Comparison of ENCODE assay signal across 15 mouse cellular contexts in genomic region chr12:91645361-91646123, GRCm38 (mm10). TPM values are rescaled to one million over a fixed set of nuclear protein-coding genes. Genes with fewer than 3 reads are reported as not detected.
DNase-seq lines count a peak whose midpoint lies in the region; ATAC-seq lines count a peak whose summit lies in the region.
"Had no signal": no experiment of that assay in that cellular context is flagged by ENCODE, and none has a peak within 500 bp of the region (broad histone marks: within the 10 kb centered on the region; RNA-seq: fewer than 3 reads in every experiment).

No protein-coding gene starts in this region.

- WGBS in forebrain, embryonic 10.5 days: 95% methylated on average over 6 of the region's 6 CpGs
- WGBS in forebrain, embryonic 11.5 days: 88% methylated on average over 6 of the region's 6 CpGs
- 38% methylated on average over 6 of the region's 6 CpGs for WGBS in heart, embryonic 12.5 days

- no peaks in the 10 kb centered on the region for H3K27me3 ChIP-seq in forebrain, embryonic 10.5 days (ENCODE audit: poor library complexity, severe bottlenecking)
- H3K27me3 ChIP-seq in forebrain, embryonic 11.5 days (ENCODE audit: control insufficient read depth, insufficient read depth, low read length): no peaks in the 10 kb centered on the region
- no peaks in the 10 kb centered on the region for H3K27me3 ChIP-seq in heart, embryonic 12.5 days (replicated peaks)
- H3K27me3 ChIP-seq: neural tube, embryonic 15.5 days had no signal

- H3K27ac ChIP-seq in forebrain, embryonic 10.5 days: peak overlapping the region; percentile 35; the same call in 1 of the 2 replicates
- no peak overlapping the region for H3K27ac ChIP-seq in forebrain, embryonic 11.5 days (ENCODE audit: low read depth, low read length)
- no peak overlapping the region for H3K27ac ChIP-seq in heart, embryonic 12.5 days (ENCODE audit: poor library complexity, severe bottlenecking)
- H3K27ac ChIP-seq: macrophage; neural tube, embryonic 15.5 days had no signal

- H3K4me1 ChIP-seq in forebrain, embryonic 10.5 days: peaks cover 26% of the 10 kb centered on the region
- H3K4me1 ChIP-seq in forebrain, embryonic 11.5 days (replicated peaks; ENCODE audit: control insufficient read depth, insufficient read depth, low read length): peaks cover 5% of the 10 kb centered on the region; the same call in 1 of the 2 replicates
- H3K4me1 ChIP-seq in heart, embryonic 12.5 days (replicated peaks): peaks cover 29% of the 10 kb centered on the region

- no peak for ATAC-seq in forebrain, embryonic 11.5 days (replicated peaks; ENCODE audit: low FRiP score)
- no peak for ATAC-seq in heart, embryonic 12.5 days (ENCODE audit: insufficient number of reproducible peaks, low FRiP score)
- ATAC-seq in megakaryocyte progenitor cell, adult 5-6 weeks (replicated peaks; ENCODE audit: poor library complexity): peak; percentile 30; the same call in 1 of the 2 replicates
- ATAC-seq: forebrain, embryonic 14.5 days; inflammation-experienced regulatory T-cells, adult 6 months had no signal

- intact Hi-C loops in left cerebral cortex, postnatal 36 days (cut with DNase I): no loop called here

- peaks cover 14% of the 10 kb centered on the region; the same call in 1 of the 2 replicates for H3K9me3 ChIP-seq in forebrain, embryonic 10.5 days
- H3K9me3 ChIP-seq in forebrain, embryonic 11.5 days (ENCODE audit: control insufficient read depth, low read length): no peaks in the 10 kb centered on the region
- H3K9me3 ChIP-seq in heart, embryonic 12.5 days (replicated peaks): peaks cover 8% of the 10 kb centered on the region; the same call in 1 of the 2 replicates
- H3K9me3 ChIP-seq: neural tube, embryonic 15.5 days had no signal

- no peak overlapping the region for H3K9ac ChIP-seq in forebrain, embryonic 11.5 days (ENCODE audit: low read length)
- no peak overlapping the region for H3K9ac ChIP-seq in heart, embryonic 12.5 days
- H3K9ac ChIP-seq: neural tube, embryonic 15.5 days had no signal

- peaks cover 45% of the 10 kb centered on the region for H3K36me3 ChIP-seq in forebrain, embryonic 10.5 days (replicated peaks)
- peaks cover 10% of the 10 kb centered on the region for H3K36me3 ChIP-seq in forebrain, embryonic 11.5 days (ENCODE audit: control insufficient read depth, insufficient read depth, low read length)
- H3K36me3 ChIP-seq in heart, embryonic 12.5 days: no peaks in the 10 kb centered on the region

- H3K4me3 ChIP-seq in forebrain, embryonic 10.5 days: no peak overlapping the region
- no peak overlapping the region for H3K4me3 ChIP-seq in forebrain, embryonic 11.5 days (ENCODE audit: low read depth, low read length)
- H3K4me3 ChIP-seq in heart, embryonic 12.5 days: no peak overlapping the region
- H3K4me3 ChIP-seq: neural tube, embryonic 15.5 days had no signal

- DNase-seq in forebrain, embryonic 10.5 days (ENCODE audit: extremely low spot score, low spot score): no peak
- no peak for DNase-seq in forebrain, embryonic 11.5 days (ENCODE audit: low spot score)
- DNase-seq in lung, postnatal 25 days (ENCODE audit: low spot score): peak; percentile 23
- DNase-seq in lung, postnatal 10 days: no peak
- no peak for DNase-seq in yolk sac, embryonic 10.5 days (ENCODE audit: low spot score)
- no peak for DNase-seq in left cerebral cortex, postnatal 36 days (ENCODE audit: low spot score in 2 of 2)
- DNase-seq: adrenal gland, postnatal 10 days; cerebellum, postnatal 25 days; thymus, adult 18-20 months had no signal

- H3K4me2 ChIP-seq in forebrain, embryonic 11.5 days (ENCODE audit: low read depth, low read length, severe bottlenecking): no peak overlapping the region
- peak overlapping the region; percentile 23; the same call in 1 of the 2 replicates for H3K4me2 ChIP-seq in heart, embryonic 12.5 days
- H3K4me2 ChIP-seq: neural tube, embryonic 15.5 days had no signal

RNA-seq across cellular contexts. Expression of gene Gtf2a1, which starts 55.3 kb away (rescaled TPM):
- polyA plus RNA-seq in forebrain, embryonic 10.5 days (2016; fragmentation: Nextera tagmentation; extraction: Ambion mirVana): 67.1 and 68.5 TPM in 2 replicates
- 45.5 and 47.9 TPM in 2 replicates for polyA plus RNA-seq in forebrain, embryonic 11.5 days (2014; fragmentation: Nextera tagmentation; extraction: Ambion mirVana)
- polyA plus RNA-seq in heart, embryonic 12.5 days (2016; fragmentation: Nextera tagmentation; extraction: Ambion mirVana): 44.5 and 45.5 TPM in 2 replicates
- total RNA-seq in megakaryocyte progenitor cell, adult 5-6 weeks (2015): 31.1 and 34.5 TPM in 2 replicates
- 31.7 and 35.5 TPM in 2 replicates for total RNA-seq in megakaryocyte progenitor cell, adult 5-6 weeks (2017)
- total RNA-seq in left cerebral cortex, postnatal 36 days (2021): 10 to 100 TPM; 46.1 to 48.6 TPM
